Mouse (Mus musculus): ENCODE results near the gene Fgd2.

DNA sequence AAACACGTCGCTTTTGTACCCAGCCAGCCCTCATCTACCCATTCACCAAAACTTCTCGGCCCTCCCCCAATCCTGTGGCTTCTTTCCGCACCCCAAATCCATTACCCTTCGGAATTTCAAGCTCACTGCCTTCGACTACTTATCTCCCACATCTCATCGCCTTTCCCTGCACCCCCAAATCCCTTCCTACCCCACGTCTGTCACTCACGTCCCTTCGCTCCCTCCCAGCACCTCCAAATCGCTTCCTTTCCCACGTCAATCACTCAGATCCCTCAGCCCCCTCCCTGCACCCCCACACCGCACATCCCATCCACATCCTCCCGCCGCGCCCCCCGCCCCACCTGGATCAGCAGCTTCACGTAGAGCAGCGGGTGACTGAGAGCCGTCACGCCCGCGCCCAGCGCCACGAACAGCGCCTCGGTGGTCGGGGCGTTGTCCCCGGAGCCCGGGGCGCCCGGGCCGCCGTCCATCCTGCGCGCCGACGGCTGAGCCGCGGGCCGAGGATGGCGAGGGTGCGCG is 13.5 kb upstream of the Fgd2 start:
- TF ChIP-seq CTCF (IDR thresholded peaks at IDR 0.05; ENCODE audit: borderline replicate concordance, control insufficient read depth, extremely low read depth, insufficient read depth, low read length, poor library complexity) (no peak), POLR2A (IDR thresholded peaks at IDR 0.05; ENCODE audit: control insufficient read depth, extremely low read depth, insufficient read depth, low read length, poor library complexity) (no peak)

Data from thymus, adult 2 months (tissue).